Mouse (Mus musculus) olfactory bulb, adult 2 months (tissue): ENCODE results near the gene Zmiz1. TPM values are rescaled to one million over a fixed set of nuclear protein-coding genes. Genes with fewer than 3 reads are reported as not detected.

Experiments used
- H3K27ac ChIP-seq: fragments of 200-500 bp; 2 replicates; pipeline ENCODE4 v1.5.1; 2012; ENCODE audit warnings: low read depth, low read length; ENCODE audit not compliant: insufficient read depth
- H3K4me1 ChIP-seq: fragments of 200-500 bp; 2 replicates; pipeline ENCODE4 v1.6.1; 2012; ENCODE audit warnings: low read length; ENCODE audit not compliant: control insufficient read depth, insufficient read depth
- H3K4me3 ChIP-seq: fragments of 200-500 bp; 2 replicates; pipeline ENCODE4 v1.5.1; 2012; ENCODE audit warnings: mild to moderate bottlenecking, low read depth, low read length, moderate library complexity; ENCODE audit not compliant: insufficient read depth
- CTCF ChIP-seq: fragments of 200-500 bp; IDR thresholded peaks from 2 replicates; pipeline ENCODE4 v1.5.1; 2012; ENCODE audit warnings: low read depth, mild to moderate bottlenecking, low read length, moderate library complexity; ENCODE audit not compliant: insufficient read depth
- POLR2A ChIP-seq: fragments of 200-500 bp; IDR thresholded peaks from 2 replicates; pipeline ENCODE4 v1.6.1; 2012; ENCODE audit warnings: mild to moderate bottlenecking, low read depth, low read length, moderate library complexity; ENCODE audit not compliant: insufficient read depth
- WGBS: fragments of 180-500 bp; shearing (Covaris S2); methylation state at CpG from one replicate; pipeline ENCODE4 v1.1.7; 2018; 5-methylcytosine and 5-hydroxymethylcytosine counted together
- polyA plus RNA-seq: library from polyadenylated mRNA; stranded (reverse); fragments of >200 nt; gene quantifications from 2 replicates; pipeline ENCODE4 v1.2.4, GENCODE M21; 2012; ENCODE audit warnings: low replicate concordance; ENCODE audit not compliant: missing spikeins, insufficient read depth, insufficient read length

The Zmiz1 gene
- polyA plus RNA-seq, 1 experiment: not detected

- H3K4me1 ChIP-seq: peaks cover 50% of the 10 kb centered on the region
- no peak overlapping the region for H3K27ac ChIP-seq
- WGBS: 51% methylated on average over 5 of the region's 5 CpGs
Observed at GRCm38 (mm10) chr14:25511967-25512366, 53.0 kb downstream of the Zmiz1 start.

GRCm38 (mm10) chr14:25512803-25513202 lies 53.8 kb downstream of the Zmiz1 start:
- H3K4me1 ChIP-seq: peaks cover 54% of the 10 kb centered on the region
- no peak overlapping the region for H3K27ac ChIP-seq
- TF ChIP-seq POLR2A: no peak

More at GRCm38 (mm10) chr14:25511967-25512366, 53.0 kb downstream of the Zmiz1 start:
- H3K4me3 ChIP-seq: no peak overlapping the region
- no peak for TF ChIP-seq POLR2A
- no peak for TF ChIP-seq CTCF

GRCm38 (mm10) chr14:25513496-25513895 lies 54.5 kb downstream of the Zmiz1 start:
- TF ChIP-seq POLR2A (no peak), CTCF (no peak)
- 72% methylated on average over 8 of the region's 8 CpGs for WGBS
- Histone ChIP-seq H3K27ac (no peak overlapping the region), H3K4me1 (peaks cover 50% of the 10 kb centered on the region), H3K4me3 (no peak overlapping the region)

More at GRCm38 (mm10) chr14:25512803-25513202, 53.8 kb downstream of the Zmiz1 start:
- WGBS: 60% methylated on average over 6 of the region's 6 CpGs
- H3K4me3 ChIP-seq: no peak overlapping the region

DNA sequence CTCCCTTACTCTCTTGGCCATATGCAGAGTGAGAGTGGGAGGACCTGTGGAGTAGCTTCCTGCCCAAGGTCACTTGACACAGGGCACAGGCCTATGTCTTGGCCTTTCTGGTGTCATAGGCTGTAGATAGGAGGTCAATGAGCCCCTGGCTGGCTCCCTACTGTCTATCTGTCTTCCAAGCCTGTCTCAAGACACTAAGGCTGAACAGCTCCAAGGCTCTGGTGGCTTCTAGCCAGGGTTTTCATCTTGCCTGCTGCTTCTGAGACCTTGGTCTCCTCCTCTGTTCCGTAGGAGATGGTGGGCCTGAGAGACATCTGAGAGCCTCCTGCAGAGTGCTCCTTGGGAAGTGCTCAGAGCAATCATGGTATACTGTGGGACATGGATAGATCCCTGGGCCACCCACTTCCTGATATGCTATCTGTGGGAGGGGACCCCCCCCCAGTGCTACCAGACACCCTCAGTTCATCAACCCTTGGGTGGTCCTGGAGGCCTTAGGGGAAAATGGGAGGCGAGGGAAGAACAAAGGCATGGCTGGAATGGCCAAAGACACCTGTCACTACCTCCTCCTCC lies 56.0 kb downstream of the Zmiz1 start:
- WGBS: 73% methylated on average over 2 of the region's 2 CpGs
- Histone ChIP-seq H3K4me3 (no peak overlapping the region), H3K27ac (no peak overlapping the region), H3K4me1 (peaks cover 59% of the 10 kb centered on the region)
- TF ChIP-seq CTCF (no peak), POLR2A (no peak)

DNA sequence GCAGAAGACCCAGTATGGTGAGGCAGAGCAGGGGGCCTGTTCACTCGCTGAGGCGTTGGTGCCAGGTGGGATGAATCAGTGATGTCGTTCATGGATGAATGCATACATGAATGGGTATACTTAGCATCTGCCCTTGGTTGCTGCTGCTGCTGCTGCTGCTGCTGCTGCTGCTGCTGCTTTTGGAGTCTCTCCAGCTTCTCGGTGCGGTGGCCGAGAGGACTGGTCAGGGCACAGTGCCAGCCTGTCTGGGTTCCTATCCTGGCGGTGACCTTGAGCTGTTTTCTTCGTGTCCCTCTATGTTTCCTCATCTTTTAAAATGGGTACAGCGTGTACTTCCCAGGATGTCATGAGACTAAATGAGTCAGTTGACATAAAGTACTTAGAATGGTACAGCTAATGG lies 56.9 kb downstream of the Zmiz1 start:
- peaks cover 64% of the 10 kb centered on the region for H3K4me1 ChIP-seq

DNA sequence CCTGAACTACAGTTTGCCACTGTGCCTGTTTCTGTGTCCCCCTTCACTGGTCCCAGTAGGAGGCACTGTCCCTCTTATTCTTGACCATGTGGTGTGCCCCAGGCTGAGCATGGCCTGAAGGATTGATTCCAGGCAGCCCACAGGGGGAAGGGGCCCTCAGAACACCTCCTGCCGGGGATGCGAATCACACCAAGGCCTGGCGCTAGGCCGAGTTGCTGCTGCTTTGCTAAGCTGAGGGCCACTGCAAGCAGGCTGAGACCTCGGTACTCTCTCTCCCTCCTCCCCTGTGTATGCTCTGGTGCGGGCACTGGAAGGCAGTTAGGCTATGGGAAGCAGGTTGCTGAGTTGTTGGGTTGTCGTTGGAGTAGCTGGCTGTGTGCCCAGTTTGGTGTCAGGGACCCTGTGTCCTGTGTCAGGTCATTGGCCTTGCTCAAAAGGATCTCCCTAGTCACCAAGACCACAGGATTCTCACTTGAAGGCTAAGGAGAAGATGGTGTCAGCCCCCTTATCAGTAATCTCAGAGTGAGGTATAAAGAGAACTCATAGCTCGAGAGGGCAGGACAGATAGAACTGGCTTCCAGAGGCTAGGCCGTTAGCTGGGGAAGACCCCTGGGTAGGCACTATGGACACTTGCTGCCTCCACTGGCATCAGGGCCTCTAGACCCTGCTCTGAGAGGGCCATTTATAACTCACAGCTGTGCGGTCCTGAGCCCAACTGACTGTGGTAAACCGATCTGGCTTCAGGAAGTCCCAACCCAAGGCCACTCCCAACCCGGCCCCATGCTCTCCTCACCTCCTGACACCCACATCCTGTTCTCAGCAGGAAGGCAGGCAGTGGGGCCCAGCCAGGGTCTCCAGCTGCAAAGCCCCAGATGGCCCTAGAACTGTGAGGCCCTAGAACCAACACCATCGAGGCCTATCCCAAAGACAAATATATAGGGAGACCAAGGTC lies 57.9 kb downstream of the Zmiz1 start:
- H3K4me3 ChIP-seq: no peak overlapping the region
- no peak overlapping the region; the same call in 1 of the 2 replicates for H3K27ac ChIP-seq
- 62% methylated on average over 13 of the region's 13 CpGs for WGBS
- TF ChIP-seq CTCF: no peak
- TF ChIP-seq POLR2A: no peak
- H3K4me1 ChIP-seq: peaks cover 66% of the 10 kb centered on the region

More for the DNA sequence above, 56.9 kb downstream of the Zmiz1 start:
- Histone ChIP-seq H3K27ac (no peak overlapping the region), H3K4me3 (no peak overlapping the region)
- no peak for TF ChIP-seq CTCF
- no peak for TF ChIP-seq POLR2A
- WGBS: 24% methylated on average over 9 of the region's 9 CpGs

DNA sequence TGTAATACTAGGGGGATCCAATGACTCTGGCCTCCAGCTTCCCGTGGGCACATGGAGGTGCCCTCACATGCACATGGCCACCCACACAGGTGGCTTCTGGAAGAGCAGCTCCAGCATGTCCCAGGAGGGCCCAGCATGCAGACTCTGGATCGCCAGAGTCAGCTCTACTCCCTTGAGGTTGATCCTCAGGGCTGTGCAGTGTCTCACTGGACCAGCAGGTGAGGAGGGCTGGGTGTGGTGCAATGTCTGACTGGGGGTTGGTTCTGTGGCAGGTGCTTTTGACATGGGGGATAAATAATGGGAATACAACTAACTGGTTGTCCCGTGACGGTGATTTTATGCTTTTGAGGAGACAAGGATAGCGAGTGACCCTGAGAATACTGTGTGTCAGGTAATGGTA lies 59.7 kb downstream of the Zmiz1 start:
- H3K4me3 ChIP-seq: no peak overlapping the region
- 92% methylated on average over 5 of the region's 5 CpGs for WGBS
- no peak overlapping the region for H3K27ac ChIP-seq
- H3K4me1 ChIP-seq: peaks cover 63% of the 10 kb centered on the region
- TF ChIP-seq POLR2A (no peak), CTCF (no peak)

DNA sequence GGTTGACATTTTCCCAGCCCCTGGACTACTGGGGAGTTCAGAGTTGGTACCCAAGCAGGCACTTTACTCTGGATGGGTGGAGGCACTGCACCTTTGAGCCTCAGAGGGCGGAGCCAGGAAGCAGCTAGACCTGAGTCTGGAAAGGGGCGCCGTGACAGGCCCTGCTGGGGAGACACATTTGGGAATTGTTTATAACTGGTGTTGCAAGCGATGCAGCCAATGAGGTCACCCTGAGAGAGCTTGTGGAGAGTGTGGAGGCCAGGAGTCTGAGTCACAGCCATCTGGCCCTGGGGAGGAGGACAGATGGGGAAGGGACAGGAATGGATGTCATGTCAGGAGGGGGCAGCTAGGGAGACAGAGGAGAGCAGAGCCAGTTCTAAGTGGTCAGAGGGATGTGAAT lies 60.7 kb downstream of the Zmiz1 start:
- peaks cover 63% of the 10 kb centered on the region for H3K4me1 ChIP-seq
- TF ChIP-seq CTCF (no peak), POLR2A (no peak)
- peak overlapping the region; percentile 53 for H3K27ac ChIP-seq
- H3K4me3 ChIP-seq: no peak overlapping the region
- 52% methylated on average over 4 of the region's 4 CpGs for WGBS

GRCm38 (mm10) chr14:25520589-25520988 lies 61.6 kb downstream of the Zmiz1 start:
- WGBS: 69% methylated on average over 4 of the region's 4 CpGs
- TF ChIP-seq CTCF (no peak), POLR2A (no peak)
- Histone ChIP-seq H3K4me3 (no peak overlapping the region), H3K27ac (no peak overlapping the region), H3K4me1 (peaks cover 62% of the 10 kb centered on the region)
